18 mouse cellular contexts compared by ENCODE assay signal in genomic region chr13:75824611-75825319, GRCm38 (mm10). TPM values are rescaled to one million over a fixed set of nuclear protein-coding genes. Genes with fewer than 3 reads are reported as not detected.
DNase-seq lines count a peak whose midpoint lies in the region; ATAC-seq and TF ChIP-seq lines count a peak whose summit lies in the region.
"Had no signal": no experiment of that assay in that cellular context is flagged by ENCODE, and none has a peak within 500 bp of the region (broad histone marks: within the 10 kb centered on the region; RNA-seq: fewer than 3 reads in every experiment).

No protein-coding gene starts in this region.

- no peak for TF ChIP-seq CTCF in bone marrow macrophage, adult 2 months (IDR thresholded peaks at IDR 0.05; ENCODE audit: low read depth, low read length)

- no peak for TF ChIP-seq POLR2A in bone marrow macrophage, adult 2 months (IDR thresholded peaks at IDR 0.05; ENCODE audit: borderline replicate concordance, low read depth, low read length)

- no peak for ATAC-seq in midbrain, embryonic 16.5 days

- H3K4me2 ChIP-seq in midbrain, embryonic 16.5 days (ENCODE audit: low read length), result no peak overlapping the region
- H3K4me2 ChIP-seq: embryonic facial prominence, embryonic 12.5 days; hindbrain, embryonic 15.5 days; limb, embryonic 13.5 days; neural tube, embryonic 12.5 days had no signal

- no peaks in the 10 kb centered on the region for H3K36me3 ChIP-seq in macrophage (ENCODE audit: inconsistent target)
- H3K36me3 ChIP-seq in midbrain, embryonic 16.5 days (ENCODE audit: control insufficient read depth, insufficient read depth, low read length), result no peaks in the 10 kb centered on the region
- H3K36me3 ChIP-seq: embryonic facial prominence, embryonic 12.5 days; hindbrain, embryonic 15.5 days; limb, embryonic 13.5 days; neural tube, embryonic 12.5 days had no signal

- H3K27me3 ChIP-seq in midbrain, embryonic 16.5 days (ENCODE audit: control insufficient read depth, insufficient read depth, low read depth, low read length), result no peaks in the 10 kb centered on the region
- H3K27me3 ChIP-seq: embryonic facial prominence, embryonic 12.5 days; hindbrain, embryonic 15.5 days; limb, embryonic 13.5 days; neural tube, embryonic 12.5 days had no signal

- no peaks in the 10 kb centered on the region for H3K79me2 ChIP-seq in macrophage (ENCODE audit: inconsistent target)

- peak overlapping the region; percentile 34 for H3K27ac ChIP-seq in bone marrow macrophage, adult 2 months (ENCODE audit: insufficient read depth, low read depth, low read length)
- H3K27ac ChIP-seq in macrophage, result peak overlapping the region; percentile 58
- no peak overlapping the region for H3K27ac ChIP-seq in midbrain, embryonic 16.5 days (ENCODE audit: low read length)
- H3K27ac ChIP-seq: embryonic facial prominence, embryonic 12.5 days; hindbrain, embryonic 15.5 days; limb, embryonic 13.5 days; neural tube, embryonic 12.5 days had no signal

- WGBS in macrophage (ENCODE audit: missing documents), result 16% methylated on average over 5 of the region's 5 CpGs
- WGBS in midbrain, embryonic 16.5 days, result 85% methylated on average over 5 of the region's 5 CpGs

- H3K4me1 ChIP-seq in bone marrow macrophage, adult 2 months (ENCODE audit: control insufficient read depth, insufficient read depth, low read length), result peaks cover 31% of the 10 kb centered on the region
- no peaks in the 10 kb centered on the region for H3K4me1 ChIP-seq in midbrain, embryonic 16.5 days (ENCODE audit: control insufficient read depth, insufficient read depth, low read length)
- H3K4me1 ChIP-seq: embryonic facial prominence, embryonic 12.5 days; hindbrain, embryonic 15.5 days; limb, embryonic 13.5 days; neural tube, embryonic 12.5 days had no signal

- H3K4me3 ChIP-seq in bone marrow macrophage, adult 2 months (ENCODE audit: insufficient read depth, low read length), result no peak overlapping the region
- H3K4me3 ChIP-seq in macrophage (ENCODE audit: inconsistent target), result no peak overlapping the region
- H3K4me3 ChIP-seq in midbrain, embryonic 16.5 days (ENCODE audit: low read depth, low read length), result no peak overlapping the region
- H3K4me3 ChIP-seq: embryonic facial prominence, embryonic 12.5 days; hindbrain, embryonic 15.5 days; limb, embryonic 13.5 days; neural tube, embryonic 12.5 days had no signal

- H3K9ac ChIP-seq in midbrain, embryonic 16.5 days (ENCODE audit: low read depth, low read length), result no peak overlapping the region
- H3K9ac ChIP-seq: embryonic facial prominence, embryonic 12.5 days; hindbrain, embryonic 15.5 days; limb, embryonic 13.5 days; neural tube, embryonic 12.5 days had no signal

- DNase-seq in 3T3-L1 (ENCODE audit: low read depth, low spot score), result peak; percentile 79
- peak; percentile 20 for DNase-seq in CD4-positive helper T cell, adult 2 months (ENCODE audit: low read depth, low spot score)
- DNase-seq in cerebellum, adult 8-10 months, result no peak
- no peak for DNase-seq in cerebellum, postnatal 25 days
- no peak for DNase-seq in ovary, postnatal 10 days (ENCODE audit: low spot score)
- DNase-seq: cerebellum, adult 11 months; kidney, adult 18-20 months; kidney, postnatal 10 days; lung, adult 18-20 months; lung, postnatal 36 days; right cerebral cortex, postnatal 14 days had no signal

- H3K9me3 ChIP-seq in midbrain, embryonic 16.5 days (replicated peaks; ENCODE audit: control insufficient read depth, low read length, poor library complexity, severe bottlenecking), result no peaks in the 10 kb centered on the region
- H3K9me3 ChIP-seq: embryonic facial prominence, embryonic 12.5 days; hindbrain, embryonic 15.5 days; limb, embryonic 13.5 days; neural tube, embryonic 12.5 days had no signal

RNA-seq across cellular contexts. Expression of gene Glrx, which starts 14.9 kb away (rescaled TPM):
- 112 and 121 TPM in 2 replicates for polyA plus RNA-seq in bone marrow macrophage, adult 2 months (2012; ENCODE audit: insufficient read depth, insufficient read length, missing spikeins)
- total RNA-seq in macrophage (2018; cell fraction: chromatin; rRNA removed), result 100 to 1,000 TPM in 10 of 26 experiments, 10 to 100 TPM in 16; 11.4 to 269 (median 48.3) TPM
- 100 to 1,000 TPM in 13 of 26 experiments, 10 to 100 TPM in 13; 44.1 to 616 (median 232) TPM for total RNA-seq in macrophage (2018; cell fraction: cytosol; rRNA removed)
- total RNA-seq in macrophage (2018; cell fraction: nucleus; rRNA removed), result 100 to 1,000 TPM in 14 of 26 experiments, 10 to 100 TPM in 12; 12.8 to 350 (median 131) TPM
- 88.5 to 399 TPM (median 89.8 TPM) in 3 replicates for polyA plus RNA-seq in macrophage (2018)
- 50.0 and 56.9 TPM in 2 replicates for polyA plus RNA-seq in midbrain, embryonic 16.5 days (2015; fragmentation: Nextera tagmentation; extraction: Ambion mirVana)

Comparison
In these comparisons a context has a peak if more than half of its experiments do, and no peak if none do; other contexts are left out.
1. DNase-seq: peak in 3T3-L1 (single experiment) and CD4-positive helper T cell, adult 2 months (single experiment); none in cerebellum, adult 8-10 months (single experiment), cerebellum, postnatal 25 days (0 of 2) and ovary, postnatal 10 days (single experiment).